Mouse (Mus musculus): ENCODE data around the gene Vps51.
A peak's percentile ranks its signal among the peaks of the same experiment; 100 is the strongest.
"Not testable (repeated sequence)": the region's sequence is repeated elsewhere in the genome, so short reads cannot be mapped to it uniquely, and the experiment has no call there.

Gene Vps51

GRCm38 (mm10) chr19:6047899-6048166 lies 29.2 kb downstream of the Vps51 start:
- DNase-seq (ENCODE audit: low spot score in 2 of 2), result no peak

DNA sequence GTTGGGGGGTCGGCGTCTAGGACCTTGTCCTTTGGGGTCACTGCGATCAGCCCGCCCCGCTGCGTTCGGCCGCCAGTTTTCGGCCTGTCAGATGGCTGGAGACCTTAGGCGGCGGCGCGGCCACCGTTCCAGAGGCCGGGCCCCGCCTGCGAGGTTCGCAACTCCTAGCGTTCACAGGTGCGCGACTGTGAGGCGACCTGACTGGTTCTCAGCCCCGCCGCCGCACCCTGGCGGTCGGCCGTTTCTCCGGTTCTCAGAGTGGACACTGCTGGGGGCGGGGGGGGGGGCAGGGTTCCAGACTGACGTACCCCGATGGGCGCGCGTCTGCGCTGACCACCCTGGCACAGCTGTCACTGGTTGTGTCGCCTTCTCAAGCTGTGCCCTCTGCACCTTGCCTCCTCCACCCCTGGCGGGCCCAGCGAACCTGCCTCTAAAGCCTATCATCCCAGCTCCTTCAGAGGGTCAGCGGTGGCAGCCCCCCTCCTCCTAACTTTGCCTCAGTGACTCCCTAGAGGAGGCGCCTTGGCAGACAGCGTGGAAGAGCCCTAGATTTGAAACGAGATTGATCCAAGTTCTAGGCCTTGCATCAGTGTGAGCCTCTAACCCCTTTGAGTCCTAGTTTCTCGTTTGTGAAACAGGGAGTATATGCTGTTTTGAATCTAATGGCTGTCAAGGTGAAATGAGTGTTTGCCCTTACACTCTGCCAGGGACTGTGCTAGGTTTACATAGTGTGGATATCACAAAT lies 29.7 kb downstream of the Vps51 start:
- no peak for DNase-seq (ENCODE audit: low spot score in 2 of 2)

DNA sequence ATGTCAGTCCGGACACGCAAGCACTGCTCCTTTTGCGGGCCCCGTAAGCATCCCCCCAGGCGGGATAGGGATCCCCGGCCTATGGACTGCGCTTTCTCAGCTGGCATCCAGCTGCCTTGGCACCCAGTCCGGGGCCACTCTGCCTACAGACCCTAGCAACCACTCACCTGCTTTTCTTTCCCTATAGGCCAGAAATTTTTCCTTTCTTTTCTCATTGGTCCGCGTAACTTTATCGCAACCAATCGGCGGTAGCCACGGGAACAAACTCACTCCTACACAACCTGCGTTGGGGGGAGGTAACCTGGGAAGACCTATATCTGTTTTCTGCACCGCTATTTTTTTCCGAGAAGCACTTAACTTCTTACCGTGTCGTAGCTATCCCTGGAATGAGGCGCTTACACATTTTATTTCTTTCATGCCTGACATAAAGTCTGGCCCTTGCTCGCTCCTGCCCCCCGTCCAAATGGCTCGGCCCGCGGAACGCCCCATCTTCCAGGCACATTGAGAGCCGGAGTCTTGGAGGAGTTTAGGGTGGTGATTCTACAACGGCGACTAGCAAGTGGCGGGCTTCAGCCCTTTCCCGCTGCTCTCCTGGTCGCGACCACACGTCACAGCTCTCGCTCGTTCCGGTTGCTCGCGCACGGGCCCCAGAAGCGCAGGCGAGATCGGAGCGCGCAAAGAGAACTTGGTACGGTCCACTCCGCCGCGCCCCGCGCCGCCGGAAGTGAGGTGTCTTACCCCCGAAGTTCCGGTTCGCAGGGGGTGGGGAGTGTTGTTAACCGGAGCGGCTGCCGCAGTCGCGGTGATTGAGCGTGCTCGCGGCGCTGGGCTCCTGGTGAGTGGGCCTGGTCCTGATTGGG lies 30.5 kb downstream of the Vps51 start, which contains the start of gene Syvn1:
Syvn1 (plus strand) TSS at position 283 of the 860 bp plus-strand sequence.
- peak; percentile 84 to 88 for DNase-seq (ENCODE audit: low spot score in 2 of 2)

GRCm38 (mm10) chr19:6045366-6046293 lies 31.4 kb downstream of the Vps51 start:
- DNase-seq (ENCODE audit: low spot score in 2 of 2), result no peak

GRCm38 (mm10) chr19:6044102-6044501 lies 32.9 kb downstream of the Vps51 start:
- not testable (repeated sequence) for DNase-seq (ENCODE audit: low spot score in 2 of 2)

GRCm38 (mm10) chr19:6042293-6042692 lies 34.7 kb downstream of the Vps51 start:
- no peak for DNase-seq (ENCODE audit: low spot score in 2 of 2)

- no peak for DNase-seq (ENCODE audit: low spot score in 2 of 2)
Measured at GRCm38 (mm10) chr19:6040002-6040401, 37.0 kb downstream of the Vps51 start.

DNA sequence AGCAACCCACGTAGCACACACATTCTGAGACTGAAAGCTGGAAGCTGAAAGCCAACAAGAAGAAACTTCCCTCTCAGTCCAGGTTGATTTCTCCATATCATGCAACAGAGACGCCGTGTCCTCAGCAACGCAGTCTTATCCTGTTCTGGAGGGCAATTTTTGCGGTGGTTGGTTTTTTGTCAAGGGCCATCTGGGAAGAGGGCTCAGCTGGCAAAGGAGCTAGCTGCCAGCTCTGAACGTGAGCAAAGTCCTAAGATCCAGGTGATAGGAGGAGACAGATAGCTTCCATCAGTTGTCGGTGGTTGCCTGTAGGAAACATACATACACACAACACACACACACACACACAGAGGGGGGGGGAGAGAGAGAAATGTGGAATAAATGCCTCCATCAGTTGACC lies 38.7 kb downstream of the Vps51 start:
- DNase-seq (ENCODE audit: low spot score in 2 of 2), result no peak

DNA sequence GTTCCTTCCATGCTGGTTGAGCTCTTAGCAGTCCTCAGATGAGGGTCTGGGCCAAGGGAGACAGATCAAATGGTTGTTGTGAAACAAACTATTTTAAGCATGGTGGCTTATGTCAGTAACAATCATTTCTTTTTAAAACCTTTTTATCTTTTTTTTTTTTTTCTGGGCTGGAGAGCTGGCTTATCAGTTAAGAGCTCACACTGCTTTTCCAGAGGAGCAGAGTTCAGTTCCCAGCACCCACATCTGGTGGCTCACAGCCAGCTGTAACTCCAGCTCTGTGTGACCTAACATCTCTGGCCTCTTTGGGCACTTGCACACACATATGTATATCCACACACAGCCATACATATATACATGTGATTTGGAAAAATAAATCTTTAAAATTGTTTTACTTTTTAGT lies 39.3 kb downstream of the Vps51 start:
- DNase-seq (ENCODE audit: low spot score in 2 of 2), result no peak

- DNase-seq (ENCODE audit: low spot score in 2 of 2), result no peak
Measured at GRCm38 (mm10) chr19:6035966-6036585, 41.0 kb downstream of the Vps51 start.

DNA sequence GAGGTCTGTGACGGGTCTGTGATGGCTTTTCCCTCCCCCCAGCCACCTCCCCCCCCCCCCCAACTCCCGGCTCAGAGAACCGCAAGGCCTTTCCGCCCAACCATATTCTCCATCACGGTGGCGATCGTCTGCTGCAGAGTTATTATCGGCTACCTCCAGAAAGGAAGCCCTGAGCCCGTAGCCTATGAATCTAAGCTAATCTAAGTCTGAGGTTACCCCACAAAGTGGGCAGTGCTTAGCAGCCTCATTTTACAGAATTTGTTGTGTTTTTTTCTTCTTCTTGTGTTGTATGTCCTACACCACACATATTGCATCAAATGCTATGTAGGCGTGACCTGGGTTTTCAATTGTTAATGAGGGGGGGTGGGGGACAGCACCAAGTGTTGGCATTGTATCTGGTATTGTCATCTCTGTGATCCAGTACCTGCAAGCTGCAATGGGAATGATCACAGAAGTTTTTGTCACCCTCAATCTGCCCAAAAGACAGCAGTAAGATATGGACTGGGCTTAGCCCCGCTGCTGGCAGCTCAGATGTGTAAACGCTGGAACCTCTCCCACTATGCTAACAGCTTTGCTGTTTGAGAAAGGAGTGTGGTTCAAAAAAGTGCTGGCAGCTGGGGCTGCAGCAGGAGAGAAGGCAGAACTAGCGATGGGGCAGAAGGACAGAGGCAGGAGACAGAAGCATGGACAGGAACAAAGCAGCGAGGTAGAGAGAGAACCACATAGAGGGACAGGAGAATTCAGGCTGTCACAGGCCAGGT lies 46.3 kb downstream of the Vps51 start:
- DNase-seq (ENCODE audit: low spot score in 2 of 2), result no peak

GRCm38 (mm10) chr19:6029426-6029825 lies 47.6 kb downstream of the Vps51 start:
- no peak for DNase-seq (ENCODE audit: low spot score in 2 of 2)

- DNase-seq (ENCODE audit: low spot score in 2 of 2), result no peak
Measured at GRCm38 (mm10) chr19:6028991-6029390, 48.0 kb downstream of the Vps51 start.

DNA sequence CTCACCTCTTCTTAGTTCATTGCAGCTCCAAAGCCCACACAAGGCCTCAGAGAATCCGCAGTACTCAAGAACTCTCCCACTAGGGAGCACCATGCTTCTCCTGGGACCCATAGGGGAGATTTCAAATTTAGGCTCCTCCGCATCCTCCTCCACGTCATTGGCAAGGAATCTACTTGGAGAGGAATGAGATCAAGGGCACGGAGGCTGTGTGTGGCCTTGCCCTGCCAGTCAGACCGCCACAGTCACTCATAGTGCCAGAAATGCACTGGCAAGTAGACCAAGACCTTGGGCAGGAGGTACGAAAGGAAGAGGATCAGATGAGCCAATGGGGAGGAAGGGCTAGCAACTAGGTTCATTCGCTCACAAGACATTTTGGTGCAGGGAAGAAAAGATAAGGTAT lies 53.1 kb downstream of the Vps51 start:
- DNase-seq (ENCODE audit: low spot score in 2 of 2), result no peak

DNA sequence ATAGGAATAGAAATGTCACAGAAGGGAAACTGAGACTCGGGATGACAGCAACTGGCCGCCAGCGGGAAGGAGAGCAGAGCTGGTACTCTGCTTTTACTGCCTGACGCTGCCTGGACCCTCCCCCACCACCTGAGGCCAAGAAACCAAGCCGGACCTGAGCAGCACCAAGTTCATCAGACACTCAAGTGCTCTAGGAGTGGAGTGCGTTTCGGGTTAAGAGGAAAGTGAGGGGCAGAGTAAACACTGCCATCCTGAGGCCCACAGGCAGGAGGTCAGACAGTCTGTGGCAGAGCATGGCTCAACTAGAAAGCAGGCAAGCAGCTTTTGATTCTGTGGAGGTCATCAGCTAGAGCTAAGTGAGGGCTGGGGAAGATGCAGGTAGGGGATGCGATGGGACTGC lies 54.0 kb downstream of the Vps51 start:
- no peak for DNase-seq (ENCODE audit: low spot score in 2 of 2)

GRCm38 (mm10) chr19:6020276-6020675 lies 56.8 kb downstream of the Vps51 start:
- no peak for DNase-seq (ENCODE audit: low spot score in 2 of 2)

DNA sequence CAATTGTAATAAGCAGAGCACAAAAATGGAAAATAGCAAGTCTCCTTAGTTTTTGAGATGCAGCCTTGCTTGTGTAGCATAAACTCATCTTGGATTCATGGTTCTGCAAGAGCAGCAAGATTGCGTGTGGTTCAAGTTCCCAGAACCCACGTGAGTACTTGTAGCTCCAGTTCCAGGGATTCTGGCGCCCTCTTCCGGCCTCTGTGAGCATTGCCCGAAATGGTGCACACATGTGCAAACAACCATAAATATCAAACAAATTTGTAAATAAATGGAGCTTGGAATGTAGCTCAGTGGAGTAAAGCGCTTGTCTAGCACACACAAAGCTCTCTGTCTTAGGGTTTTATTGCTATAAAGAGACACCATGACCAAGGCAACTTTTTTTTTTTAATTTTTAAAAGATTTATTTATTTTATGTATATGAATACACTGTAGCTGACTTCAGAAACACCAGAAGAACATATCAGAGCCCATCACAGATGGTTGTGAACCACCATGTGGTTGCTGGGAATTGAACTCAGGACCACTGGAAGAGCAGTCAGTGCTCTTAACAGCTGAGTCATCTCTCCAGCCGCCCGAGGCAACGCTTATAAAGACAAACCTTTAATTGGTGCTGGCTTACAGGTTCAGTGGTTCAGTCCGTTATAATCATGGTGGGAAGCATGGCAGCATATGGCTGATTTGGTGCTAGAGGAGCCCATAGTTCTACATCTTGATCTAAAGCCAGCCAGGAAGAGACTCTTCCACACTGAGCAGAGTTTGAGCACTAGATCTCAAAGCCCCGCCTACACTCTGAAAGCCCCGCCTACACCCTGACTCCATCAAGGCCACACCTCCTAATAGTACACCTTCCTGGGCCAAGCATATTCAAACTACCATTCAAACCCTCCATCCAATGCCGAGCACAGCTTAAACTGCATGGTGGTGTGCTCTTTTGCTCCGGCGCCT lies 58.6 kb downstream of the Vps51 start:
- peak; percentile 72 to 75 for DNase-seq (ENCODE audit: low spot score in 2 of 2)

Measured in urinary bladder, adult 18-20 months (tissue).